Mouse (Mus musculus): Measurements from ENCODE around the gene Tmem178b.

- TF ChIP-seq CTCF (IDR thresholded peaks at IDR 0.05; ENCODE audit: extremely low read depth, insufficient read depth, insufficient read length, insufficient replicate concordance) (no peak), POLR2A (IDR thresholded peaks at IDR 0.05; ENCODE audit: low read depth, low read length) (no peak)
These were observed 356.9 kb downstream of the Tmem178b start for GRCm38 (mm10) chr6:40229985-40230384.
